Mouse (Mus musculus) intestine, embryonic 15.5 days (tissue): ENCODE measurements at regions not wholly inside any gene's neighbourhood (a gene's known extent, or its start where the extent isn't known, plus 50 kb on each side); places are given as distances from the start of the nearest gene placed in this dataset.
"Not testable (repeated sequence)": the region's sequence is repeated elsewhere in the genome, so short reads cannot be mapped to it uniquely, and the experiment has no call there.

Experiments used
- ATAC-seq: fragments of 200-750 bp; cut with Nextera tagmentation; 2 replicates; pipeline ENCODE4 v1.8.0; 2017; ENCODE audit warnings: moderate TSS enrichment, moderate library complexity
- H3K27ac ChIP-seq: fragments of 300-500 bp; sonication (generic); 2 replicates; pipeline ENCODE4 v1.5.1; 2015; ENCODE audit warnings: mild to moderate bottlenecking, inconsistent platforms
- H3K27me3 ChIP-seq: fragments of 300-500 bp; sonication (generic); replicated peaks from 2 replicates; pipeline ENCODE4 v1.6.1; 2015; ENCODE audit warnings: inconsistent platforms
- H3K36me3 ChIP-seq: fragments of 300-500 bp; sonication (generic); 2 replicates; pipeline ENCODE4 v1.6.1; 2015; ENCODE audit warnings: inconsistent platforms
- H3K4me1 ChIP-seq: fragments of 300-500 bp; sonication (generic); replicated peaks from 2 replicates; pipeline ENCODE4 v1.6.1; 2015; ENCODE audit warnings: inconsistent platforms
- H3K4me2 ChIP-seq: fragments of 300-500 bp; sonication (generic); replicated peaks from 2 replicates; pipeline ENCODE4 v1.6.1; 2015; ENCODE audit warnings: mild to moderate bottlenecking, inconsistent platforms
- H3K4me3 ChIP-seq: fragments of 300-500 bp; sonication (generic); replicated peaks from 2 replicates; pipeline ENCODE4 v1.5.1; 2015; ENCODE audit warnings: inconsistent platforms
- H3K9ac ChIP-seq: fragments of 300-500 bp; sonication (generic); 2 replicates; pipeline ENCODE4 v1.6.1; 2015; ENCODE audit warnings: inconsistent platforms
- H3K9me3 ChIP-seq: fragments of 300-500 bp; sonication (generic); 2 replicates; pipeline ENCODE4 v1.6.1; 2016; ENCODE audit warnings: inconsistent platforms
- WGBS: fragments of 180-500 bp; shearing (Covaris S2); methylation state at CpG from one replicate; pipeline ENCODE4 v1.1.7; 2015; 5-methylcytosine and 5-hydroxymethylcytosine counted together

DNA sequence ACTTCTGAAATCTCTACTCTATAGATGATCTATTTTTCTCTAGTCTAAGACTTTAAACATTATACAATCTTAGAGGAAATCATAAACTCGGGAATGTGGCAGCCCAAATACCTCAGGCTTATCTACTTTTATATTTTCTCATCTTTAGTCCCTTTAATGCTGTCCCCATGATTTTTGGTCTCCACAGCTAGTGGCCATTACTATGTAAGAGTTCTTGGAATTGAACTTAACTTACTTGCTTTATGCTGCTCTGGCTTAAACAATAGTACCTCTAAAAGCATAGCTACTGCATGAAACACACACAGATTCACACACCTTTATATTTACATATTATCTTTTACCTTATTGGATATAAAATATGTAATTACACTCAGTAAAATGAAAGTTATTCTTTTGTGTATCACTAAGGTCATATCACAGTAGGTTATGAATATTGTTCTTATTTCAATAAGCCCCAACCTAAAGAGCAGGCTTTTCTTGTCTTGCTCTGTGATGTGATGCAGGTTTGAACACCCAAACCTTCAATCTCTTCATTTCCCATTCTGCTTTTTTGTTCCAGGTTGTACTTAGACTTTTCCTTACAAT lies 78.9 kb upstream of the Cwc22 start:
- Histone ChIP-seq H3K4me1 (peaks cover 2% of the 10 kb centered on the region; the same call in 1 of the 2 replicates), H3K27me3 (no peaks in the 10 kb centered on the region), H3K36me3 (no peaks in the 10 kb centered on the region), H3K27ac (no peak overlapping the region), H3K4me3 (no peak overlapping the region), H3K9ac (no peak overlapping the region), H3K9me3 (no peaks in the 10 kb centered on the region), H3K4me2 (no peak overlapping the region)
- ATAC-seq: no peak
- 77% methylated on average over 1 of the region's 1 CpGs for WGBS

GRCm38 (mm10) chr2:78023916-78024685 lies 77.9 kb upstream of the Cwc22 start:
- ATAC-seq: no peak

GRCm38 (mm10) chr2:78023416-78023815 lies 77.2 kb upstream of the Cwc22 start:
- peaks cover 2% of the 10 kb centered on the region; the same call in 1 of the 2 replicates for H3K4me1 ChIP-seq
- ATAC-seq: no peak
- 89% methylated on average over 2 of the region's 2 CpGs for WGBS
- H3K4me2 ChIP-seq: no peak overlapping the region
- no peak overlapping the region for H3K4me3 ChIP-seq
- H3K36me3 ChIP-seq: no peaks in the 10 kb centered on the region
- no peaks in the 10 kb centered on the region for H3K9me3 ChIP-seq
- no peak overlapping the region for H3K27ac ChIP-seq
- no peaks in the 10 kb centered on the region for H3K27me3 ChIP-seq
- H3K9ac ChIP-seq: no peak overlapping the region

More at GRCm38 (mm10) chr2:78023916-78024685, 77.9 kb upstream of the Cwc22 start:
- no peaks in the 10 kb centered on the region for H3K9me3 ChIP-seq
- no peaks in the 10 kb centered on the region for H3K27me3 ChIP-seq
- no peak overlapping the region for H3K9ac ChIP-seq
- no peak overlapping the region for H3K4me3 ChIP-seq
- no peak overlapping the region for H3K4me2 ChIP-seq
- no peaks in the 10 kb centered on the region for H3K36me3 ChIP-seq
- WGBS: 50% methylated on average over 4 of the region's 4 CpGs
- H3K4me1 ChIP-seq: peaks cover 2% of the 10 kb centered on the region; the same call in 1 of the 2 replicates
- H3K27ac ChIP-seq: no peak overlapping the region

GRCm38 (mm10) chr2:78022756-78023155 lies 76.6 kb upstream of the Cwc22 start:
- no peaks in the 10 kb centered on the region for H3K27me3 ChIP-seq
- no peaks in the 10 kb centered on the region for H3K9me3 ChIP-seq
- no peak for ATAC-seq
- H3K4me2 ChIP-seq: no peak overlapping the region
- no peak overlapping the region for H3K4me3 ChIP-seq
- H3K27ac ChIP-seq: no peak overlapping the region
- no peak overlapping the region for H3K9ac ChIP-seq
- H3K36me3 ChIP-seq: no peaks in the 10 kb centered on the region
- H3K4me1 ChIP-seq: peaks cover 2% of the 10 kb centered on the region; the same call in 1 of the 2 replicates
- 77% methylated on average over 4 of the region's 4 CpGs for WGBS

DNA sequence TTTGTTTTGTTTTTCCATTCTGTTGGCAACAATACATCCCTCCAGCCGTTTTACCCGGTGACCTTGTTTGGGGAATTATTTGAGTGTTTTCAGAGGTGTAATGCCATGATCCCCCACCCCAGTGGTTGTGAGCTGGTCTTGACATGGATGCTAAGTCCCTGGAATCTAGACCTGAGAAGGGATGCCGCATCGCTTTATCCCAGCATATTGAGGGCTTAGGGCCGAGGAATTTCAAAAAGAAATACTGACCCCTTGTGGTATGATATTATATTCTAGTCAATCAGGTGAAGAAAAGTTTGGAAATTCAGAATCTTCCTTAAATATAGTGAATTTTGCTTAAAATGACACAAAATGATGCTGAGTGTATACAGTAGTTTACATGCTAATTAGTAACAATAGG lies 75.7 kb upstream of the Cwc22 start:
- Histone ChIP-seq H3K4me3 (no peak overlapping the region), H3K9me3 (no peaks in the 10 kb centered on the region), H3K27me3 (no peaks in the 10 kb centered on the region), H3K9ac (no peak overlapping the region), H3K27ac (no peak overlapping the region), H3K4me1 (peaks cover 2% of the 10 kb centered on the region; the same call in 1 of the 2 replicates), H3K36me3 (no peaks in the 10 kb centered on the region), H3K4me2 (no peak overlapping the region)
- no peak for ATAC-seq
- 27% methylated on average over 5 of the region's 5 CpGs for WGBS

DNA sequence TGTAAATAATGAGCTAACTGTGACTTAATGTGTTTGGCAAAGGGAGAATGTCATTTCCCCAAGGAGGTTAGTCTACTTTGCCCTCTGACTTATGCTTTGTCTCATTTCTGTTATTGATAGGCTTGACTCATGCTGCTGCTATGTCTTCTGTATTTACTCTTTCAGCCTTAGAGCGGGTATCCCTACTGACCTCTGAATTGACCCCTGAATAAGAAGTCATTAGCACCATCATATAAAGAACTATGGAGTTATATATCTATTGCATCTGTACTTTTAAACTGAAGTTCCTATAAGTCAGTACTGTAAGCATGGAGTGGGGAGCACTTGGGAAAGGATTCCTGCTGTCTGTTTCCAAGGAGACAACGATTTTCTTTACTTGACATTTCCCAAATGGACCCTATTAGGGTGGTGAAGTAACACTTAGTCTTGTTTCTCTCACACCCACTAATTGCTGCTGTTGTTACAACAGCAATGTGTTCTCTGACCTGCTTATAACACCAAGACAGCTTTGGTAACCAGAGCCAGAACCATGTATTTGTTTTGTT lies 75.3 kb upstream of the Cwc22 start:
- Histone ChIP-seq H3K4me2 (no peak overlapping the region), H3K27me3 (no peaks in the 10 kb centered on the region), H3K4me1 (peaks cover 2% of the 10 kb centered on the region; the same call in 1 of the 2 replicates)

DNA sequence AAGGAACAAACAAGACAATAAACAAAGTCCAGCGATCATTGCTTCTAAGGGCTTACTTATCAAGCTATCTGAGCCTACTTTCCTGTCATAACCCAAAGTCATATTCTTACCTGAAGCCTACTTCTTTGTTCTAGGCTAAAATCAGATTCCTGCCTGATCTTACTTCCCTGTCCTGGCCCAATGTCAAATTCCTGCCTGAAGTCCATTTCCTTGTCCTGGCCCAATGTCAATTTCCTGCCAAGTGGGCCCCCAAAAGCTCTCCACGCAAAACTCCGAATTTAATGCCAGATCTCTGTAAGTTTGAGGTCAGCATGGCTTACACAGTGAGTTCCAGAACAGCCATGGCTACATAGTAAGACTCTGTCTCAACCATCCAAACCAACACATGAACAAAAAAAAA lies 74.3 kb upstream of the Cwc22 start:
- 77% methylated on average over 3 of the region's 3 CpGs for WGBS
- no peaks in the 10 kb centered on the region for H3K36me3 ChIP-seq
- H3K4me1 ChIP-seq: no peaks in the 10 kb centered on the region
- no peak overlapping the region for H3K4me3 ChIP-seq
- no peak overlapping the region for H3K4me2 ChIP-seq
- H3K9me3 ChIP-seq: no peaks in the 10 kb centered on the region
- H3K27me3 ChIP-seq: no peaks in the 10 kb centered on the region
- H3K27ac ChIP-seq: no peak overlapping the region
- no peak for ATAC-seq
- H3K9ac ChIP-seq: no peak overlapping the region

More for the DNA sequence above, 75.3 kb upstream of the Cwc22 start:
- Histone ChIP-seq H3K36me3 (no peaks in the 10 kb centered on the region), H3K27ac (no peak overlapping the region), H3K4me3 (no peak overlapping the region), H3K9me3 (no peaks in the 10 kb centered on the region), H3K9ac (no peak overlapping the region)
- ATAC-seq: no peak
- WGBS: 44% methylated on average over 2 of the region's 2 CpGs

- H3K4me3 ChIP-seq: no peak overlapping the region
- ATAC-seq: no peak
- H3K27ac ChIP-seq: no peak overlapping the region
- no peak overlapping the region for H3K4me2 ChIP-seq
- H3K4me1 ChIP-seq: no peaks in the 10 kb centered on the region
- H3K36me3 ChIP-seq: no peaks in the 10 kb centered on the region
- no peaks in the 10 kb centered on the region for H3K9me3 ChIP-seq
- WGBS: 86% methylated on average over 3 of the region's 3 CpGs
- H3K9ac ChIP-seq: no peak overlapping the region
- no peaks in the 10 kb centered on the region for H3K27me3 ChIP-seq
Observed at GRCm38 (mm10) chr2:78019916-78020315, 73.7 kb upstream of the Cwc22 start.

GRCm38 (mm10) chr2:78012441-78012840 lies 66.3 kb upstream of the Cwc22 start:
- not testable (repeated sequence) for H3K36me3 ChIP-seq, ATAC-seq, H3K27ac ChIP-seq, H3K4me1 ChIP-seq, H3K4me2 ChIP-seq, H3K4me3 ChIP-seq, H3K9ac ChIP-seq, H3K9me3 ChIP-seq, H3K27me3 ChIP-seq
- 59% methylated on average over 6 of the region's 6 CpGs for WGBS

GRCm38 (mm10) chr2:78011821-78012220 lies 65.6 kb upstream of the Cwc22 start:
- Histone ChIP-seq H3K9ac (no peak overlapping the region), H3K4me1 (no peaks in the 10 kb centered on the region), H3K9me3 (no peaks in the 10 kb centered on the region), H3K36me3 (no peaks in the 10 kb centered on the region), H3K4me3 (no peak overlapping the region), H3K4me2 (no peak overlapping the region), H3K27me3 (no peaks in the 10 kb centered on the region), H3K27ac (no peak overlapping the region)
- 86% methylated on average over 2 of the region's 2 CpGs for WGBS
- ATAC-seq: no peak

DNA sequence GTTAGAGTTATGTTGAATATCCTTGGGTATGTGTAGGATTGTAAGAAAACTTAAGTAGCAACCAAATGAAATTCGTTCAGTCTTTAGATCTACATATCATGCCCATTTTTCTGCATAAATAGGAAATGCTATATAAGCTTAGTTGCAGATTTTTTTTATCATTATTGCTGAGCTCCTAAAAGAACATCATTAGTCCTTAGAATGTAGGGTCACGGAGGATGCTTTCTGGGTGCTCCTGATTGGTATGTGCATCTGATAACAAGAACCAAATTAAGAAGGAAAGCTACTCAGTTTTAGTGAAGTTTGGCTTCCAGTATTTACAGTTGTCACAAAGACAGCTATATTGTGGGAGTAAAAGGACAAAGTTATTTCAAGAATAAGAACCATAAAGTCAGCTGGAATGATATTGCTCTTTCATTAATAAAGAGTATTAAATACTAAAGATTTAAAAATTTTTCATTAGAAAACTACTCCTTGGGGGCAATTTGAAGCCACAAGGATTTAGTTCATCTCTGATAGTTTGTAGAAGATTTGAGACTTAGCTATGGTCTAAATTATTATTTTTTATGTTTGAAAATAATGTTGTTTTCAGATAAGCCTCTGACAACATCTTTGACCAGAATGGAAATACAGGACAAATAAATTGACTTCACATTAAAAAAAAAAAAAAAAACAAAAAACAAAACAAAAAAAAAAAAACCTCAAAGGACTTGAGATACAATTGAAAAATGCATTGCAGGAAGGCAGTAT lies 65.1 kb upstream of the Cwc22 start:
- Histone ChIP-seq H3K27me3 (no peaks in the 10 kb centered on the region), H3K36me3 (no peaks in the 10 kb centered on the region), H3K9me3 (no peaks in the 10 kb centered on the region), H3K27ac (no peak overlapping the region), H3K4me3 (no peak overlapping the region), H3K4me1 (no peaks in the 10 kb centered on the region), H3K4me2 (no peak overlapping the region), H3K9ac (no peak overlapping the region)
- ATAC-seq: no peak
- WGBS: 85% methylated on average over 2 of the region's 2 CpGs

DNA sequence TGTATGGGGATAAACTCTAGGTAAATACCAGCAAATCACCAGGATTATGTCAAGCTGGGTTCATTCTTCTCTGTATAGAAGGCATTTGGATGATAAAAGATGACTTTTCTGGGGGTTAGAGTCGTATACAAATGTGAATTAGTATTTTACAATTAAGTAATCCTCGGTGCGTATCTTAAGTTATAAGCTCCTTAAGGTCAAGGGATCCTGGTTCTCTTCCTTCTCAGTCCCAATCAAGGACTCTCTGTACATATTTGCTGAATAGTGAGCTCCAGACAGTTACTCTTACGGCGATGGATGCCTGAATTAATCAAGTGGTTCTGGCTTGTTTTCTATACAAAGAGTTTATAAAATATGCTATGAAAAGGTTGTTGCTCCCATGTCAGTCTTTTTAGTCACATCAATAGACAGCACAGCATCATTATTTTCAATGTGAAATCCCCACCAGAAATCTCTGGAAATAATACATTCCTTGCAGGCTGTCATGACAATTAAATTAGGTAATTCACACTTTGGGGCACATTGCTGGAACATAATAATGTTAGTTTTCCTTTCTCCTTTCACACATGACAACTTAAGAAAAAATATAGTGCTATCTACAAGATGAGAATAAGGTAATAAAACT lies 64.0 kb upstream of the Cwc22 start:
- no peaks in the 10 kb centered on the region for H3K9me3 ChIP-seq
- 78% methylated on average over 5 of the region's 5 CpGs for WGBS
- no peak overlapping the region for H3K4me3 ChIP-seq
- no peak overlapping the region for H3K27ac ChIP-seq
- no peak overlapping the region for H3K9ac ChIP-seq
- H3K4me2 ChIP-seq: no peak overlapping the region
- H3K4me1 ChIP-seq: no peaks in the 10 kb centered on the region
- H3K27me3 ChIP-seq: no peaks in the 10 kb centered on the region
- ATAC-seq: no peak
- no peaks in the 10 kb centered on the region for H3K36me3 ChIP-seq
